Mouse (Mus musculus) midbrain, embryonic 11.5 days (tissue): ENCODE results near the gene Gmppa. TPM values are rescaled to one million over a fixed set of nuclear protein-coding genes. Genes with fewer than 3 reads are reported as not detected.

Source experiments
- ATAC-seq: fragments of 200-750 bp; cut with Nextera tagmentation; 2 replicates; pipeline ENCODE4 v1.8.0; 2017; ENCODE audit warnings: moderate TSS enrichment, moderate library complexity; ENCODE audit not compliant: low FRiP score
- DNase-seq: peaks from one replicate; pipeline ENCODE4 v3.0.0; 2015; ENCODE audit warnings: low spot score; ENCODE audit errors: missing footprints
- H3K27ac ChIP-seq: fragments of 300-500 bp; sonication (generic); 2 replicates; pipeline ENCODE4 v1.5.1; 2014; ENCODE audit warnings: low read depth, low read length
- H3K27me3 ChIP-seq: fragments of 300-500 bp; sonication (generic); 2 replicates; pipeline ENCODE4 v1.6.1; 2014; ENCODE audit warnings: mild to moderate bottlenecking, low read length, moderate library complexity, mixed read lengths; ENCODE audit not compliant: control insufficient read depth, insufficient read depth
- H3K36me3 ChIP-seq: fragments of 300-500 bp; sonication (generic); 2 replicates; pipeline ENCODE4 v1.6.1; 2014; ENCODE audit warnings: mild to moderate bottlenecking, low read length, moderate library complexity, mixed read lengths; ENCODE audit not compliant: control insufficient read depth, insufficient read depth
- H3K4me1 ChIP-seq: fragments of 300-500 bp; sonication (generic); 2 replicates; pipeline ENCODE4 v1.6.1; 2014; ENCODE audit warnings: low read length; ENCODE audit not compliant: control insufficient read depth, insufficient read depth
- H3K4me2 ChIP-seq: fragments of 300-500 bp; sonication (generic); 2 replicates; pipeline ENCODE4 v1.6.1; 2014; ENCODE audit warnings: mild to moderate bottlenecking, moderate library complexity
- H3K4me3 ChIP-seq: fragments of 300-500 bp; sonication (generic); 2 replicates; pipeline ENCODE4 v1.5.1; 2014; ENCODE audit warnings: low read depth, low read length
- H3K9ac ChIP-seq: fragments of 300-500 bp; sonication (generic); 2 replicates; pipeline ENCODE4 v1.6.1; 2014; ENCODE audit warnings: low read length
- H3K9me3 ChIP-seq: fragments of 300-500 bp; sonication (generic); 2 replicates; pipeline ENCODE4 v1.6.1; 2016; ENCODE audit warnings: low read length; ENCODE audit not compliant: control insufficient read depth
- WGBS: fragments of 180-500 bp; shearing (Covaris S2); extraction: QIAGEN DNeasy Blood & Tissue Kit; methylation state at CpG from one replicate; pipeline ENCODE4 v1.1.7; 2014; 5-methylcytosine and 5-hydroxymethylcytosine counted together
- polyA plus RNA-seq: library from polyadenylated mRNA; unstranded; fragments of >200 nt; fragmentation: Nextera tagmentation; extraction: Ambion mirVana; gene quantifications from 2 replicates; pipeline ENCODE4 v1.2.1, GENCODE M21; 2014

Gene Gmppa
- polyA plus RNA-seq, 1 experiment from 2014 or later = 56.1 TPM

- Histone ChIP-seq H3K27ac (peak overlapping the region; percentile 91), H3K36me3 (no peaks in the 10 kb centered on the region), H3K9ac (no peak overlapping the region), H3K4me2 (no peak overlapping the region), H3K4me1 (peaks cover 51% of the 10 kb centered on the region), H3K27me3 (no peaks in the 10 kb centered on the region), H3K9me3 (no peaks in the 10 kb centered on the region), H3K4me3 (no peak overlapping the region)
- DNase-seq = no peak
- no peak for ATAC-seq
- 80% methylated on average over 9 of the region's 9 CpGs for WGBS
These were observed 6.4 kb downstream of the Gmppa start for GRCm38 (mm10) chr1:75442171-75442570.

DNA sequence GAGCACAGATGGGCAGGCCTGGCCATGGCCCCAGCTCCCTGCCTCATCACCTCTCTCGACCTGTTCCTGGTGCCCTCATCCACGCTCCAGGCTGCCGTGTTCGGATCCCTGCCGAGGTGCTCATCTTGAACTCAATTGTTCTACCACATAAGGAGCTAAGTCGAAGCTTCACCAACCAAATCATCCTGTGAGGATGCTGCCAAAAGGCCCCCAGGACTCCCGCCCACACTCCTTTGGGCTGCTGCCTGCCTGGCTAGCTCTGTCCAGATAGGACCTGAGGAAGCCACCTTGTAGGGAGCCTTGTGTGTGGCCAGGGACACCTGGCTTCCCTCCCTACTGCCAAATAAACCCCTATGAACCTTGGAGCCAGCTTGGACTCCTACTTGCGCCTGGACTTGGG, 7.1 kb downstream of the Gmppa start:
- Histone ChIP-seq H3K9me3 (no peaks in the 10 kb centered on the region), H3K27me3 (no peaks in the 10 kb centered on the region), H3K4me2 (no peak overlapping the region; the same call in 1 of the 2 replicates), H3K9ac (peak overlapping the region; percentile 16), H3K36me3 (no peaks in the 10 kb centered on the region), H3K4me3 (no peak overlapping the region), H3K27ac (peak overlapping the region; percentile 91), H3K4me1 (peaks cover 57% of the 10 kb centered on the region)
- no peak for ATAC-seq
- 30% methylated on average over 7 of the region's 8 CpGs for WGBS
- no peak for DNase-seq

- Histone ChIP-seq H3K4me2 (peak overlapping the region; percentile 40), H3K27me3 (no peaks in the 10 kb centered on the region), H3K27ac (peak overlapping the region; percentile 91), H3K36me3 (no peaks in the 10 kb centered on the region), H3K9me3 (no peaks in the 10 kb centered on the region), H3K4me3 (0 out of 2 replicates have a peak overlapping the region, but pooled peaks have one; percentile 7), H3K4me1 (peaks cover 63% of the 10 kb centered on the region), H3K9ac (peak overlapping the region; percentile 53)
- DNase-seq (no peak), ATAC-seq (no peak)
- WGBS = 16% methylated on average over 13 of the region's 13 CpGs
These were observed 7.7 kb downstream of the Gmppa start for GRCm38 (mm10) chr1:75443247-75444024.

DNA sequence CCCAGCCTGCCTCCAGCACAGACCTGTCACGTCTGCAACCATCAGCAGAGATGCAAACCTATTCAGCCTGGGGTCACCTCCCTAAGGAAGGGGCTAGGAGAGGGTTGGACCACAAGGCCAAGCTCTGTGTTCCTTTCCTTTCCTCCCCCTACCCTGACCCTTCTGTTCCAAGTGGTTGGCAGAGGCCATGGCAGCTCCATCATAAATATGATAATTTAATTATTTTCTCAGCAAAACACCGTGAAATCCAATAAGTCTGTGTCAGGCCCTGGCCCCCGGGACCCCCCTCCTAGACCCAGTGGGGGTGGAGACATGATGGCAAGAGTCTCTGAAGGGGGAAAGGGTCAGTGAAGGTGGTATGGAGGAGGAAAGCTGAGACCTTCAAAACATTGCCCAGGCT, 8.5 kb downstream of the Gmppa start:
- DNase-seq = peak; percentile 92
- Histone ChIP-seq H3K9me3 (no peaks in the 10 kb centered on the region), H3K4me2 (peak overlapping the region; percentile 40), H3K4me3 (no peak overlapping the region), H3K36me3 (no peaks in the 10 kb centered on the region), H3K27me3 (no peaks in the 10 kb centered on the region; the same call in 1 of the 2 replicates), H3K4me1 (peaks cover 68% of the 10 kb centered on the region), H3K9ac (peak overlapping the region; percentile 53), H3K27ac (peak overlapping the region; percentile 91)
- WGBS = 22% methylated on average over 3 of the region's 3 CpGs
- peak; percentile 17 for ATAC-seq

GRCm38 (mm10) chr1:75445141-75445701, 9.5 kb downstream of the Gmppa start:
- Histone ChIP-seq H3K4me2 (peak overlapping the region; percentile 40), H3K9me3 (no peaks in the 10 kb centered on the region), H3K9ac (peak overlapping the region; percentile 41), H3K27me3 (peaks cover 10% of the 10 kb centered on the region), H3K36me3 (no peaks in the 10 kb centered on the region), H3K27ac (peak overlapping the region; percentile 91), H3K4me1 (peaks cover 78% of the 10 kb centered on the region), H3K4me3 (peak overlapping the region; percentile 20)
- 18% methylated on average over 8 of the region's 9 CpGs for WGBS
- DNase-seq (no peak), ATAC-seq (0 out of 2 replicates have a peak, but pooled peaks have one; percentile 0)

- Histone ChIP-seq H3K9me3 (no peaks in the 10 kb centered on the region), H3K4me1 (peaks cover 86% of the 10 kb centered on the region), H3K36me3 (no peaks in the 10 kb centered on the region), H3K27ac (peak overlapping the region; percentile 91), H3K27me3 (peaks cover 16% of the 10 kb centered on the region), H3K4me3 (peak overlapping the region; percentile 20), H3K4me2 (peak overlapping the region; percentile 40), H3K9ac (peak overlapping the region; percentile 41)
- under 1% methylated on average over 22 of the region's 22 CpGs for WGBS
- DNase-seq (peak; percentile 98), ATAC-seq (peak; percentile 43)
These were observed 10.3 kb downstream of the Gmppa start for GRCm38 (mm10) chr1:75445751-75446611.

DNA sequence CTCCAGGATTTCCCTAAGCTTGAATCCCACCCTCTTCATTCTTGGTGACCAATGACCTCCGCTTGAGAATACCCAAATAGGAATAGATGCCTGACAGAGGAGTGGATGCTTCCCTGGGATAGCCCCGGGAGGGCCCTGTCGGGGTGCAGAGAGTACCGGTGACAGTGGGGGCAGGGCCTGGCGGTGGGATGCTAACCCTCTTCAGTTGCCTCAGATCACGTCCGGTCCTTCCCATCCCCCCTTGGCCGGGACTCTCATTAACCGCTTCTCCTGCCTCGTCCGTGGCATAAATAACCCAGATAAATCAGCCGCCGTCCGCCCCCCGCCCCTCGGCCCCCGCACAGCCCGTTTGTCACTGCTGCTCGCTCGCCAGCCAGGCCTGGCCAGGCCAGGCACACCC, 10.9 kb downstream of the Gmppa start:
- peak overlapping the region; percentile 51 for H3K9ac ChIP-seq
- no peaks in the 10 kb centered on the region for H3K9me3 ChIP-seq
- peak overlapping the region; percentile 40 for H3K4me2 ChIP-seq
- H3K4me3 ChIP-seq = no peak overlapping the region; the same call in 1 of the 2 replicates
- ATAC-seq (peak; percentile 28), DNase-seq (no peak)
- WGBS = 2% methylated on average over 20 of the region's 20 CpGs
- H3K27ac ChIP-seq = peak overlapping the region; percentile 91
- peaks cover 89% of the 10 kb centered on the region for H3K4me1 ChIP-seq
- H3K27me3 ChIP-seq = peaks cover 22% of the 10 kb centered on the region
- H3K36me3 ChIP-seq = no peaks in the 10 kb centered on the region

DNA sequence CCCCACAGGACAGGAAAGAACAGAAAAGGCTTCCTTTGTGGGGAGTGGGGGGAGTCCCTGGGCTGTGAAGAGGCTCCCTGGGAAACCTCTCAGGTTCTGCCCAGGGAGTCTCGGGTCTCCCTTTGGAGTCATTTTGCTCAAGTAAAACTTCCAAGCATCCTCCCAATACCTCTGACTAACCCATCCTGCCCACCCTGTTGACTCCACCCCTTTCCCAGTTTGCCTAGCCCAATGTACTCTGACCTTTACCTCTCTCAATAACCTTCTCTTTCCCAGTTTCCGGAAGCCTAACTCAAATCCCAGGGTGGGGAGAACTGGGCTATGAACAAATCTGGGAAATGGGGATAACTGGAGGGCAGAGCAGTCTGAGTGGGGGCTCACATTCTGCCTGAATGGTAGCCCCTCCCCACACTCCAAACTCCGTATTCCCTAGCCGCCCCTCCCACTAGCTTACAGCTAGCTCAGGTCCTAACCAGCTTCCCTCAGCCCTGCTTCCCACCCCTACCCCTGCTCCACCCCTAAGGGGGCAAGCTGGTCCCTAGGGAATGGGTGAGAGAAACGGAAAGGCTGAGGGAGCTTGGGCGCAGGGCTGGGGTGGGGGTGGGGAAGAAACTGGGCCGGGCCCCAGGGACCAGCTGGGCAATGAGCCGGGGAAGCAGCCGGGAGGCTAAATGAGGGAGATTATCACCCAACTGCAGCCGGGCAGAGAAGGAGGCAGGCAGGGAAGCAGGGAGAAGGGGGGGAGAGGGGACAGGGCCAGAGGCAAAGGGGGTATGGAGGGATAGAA, 11.7 kb downstream of the Gmppa start:
- Histone ChIP-seq H3K4me2 (peak overlapping the region; percentile 40), H3K36me3 (no peaks in the 10 kb centered on the region), H3K4me1 (peaks cover 87% of the 10 kb centered on the region), H3K9me3 (no peaks in the 10 kb centered on the region), H3K27me3 (peaks cover 26% of the 10 kb centered on the region), H3K4me3 (no peak overlapping the region), H3K9ac (peak overlapping the region; percentile 51), H3K27ac (peak overlapping the region; percentile 91)
- peak; percentile 7; the same call in 1 of the 2 replicates for ATAC-seq
- peak; percentile 93 for DNase-seq
- 4% methylated on average over 10 of the region's 10 CpGs for WGBS
